Mouse (Mus musculus): Measurements from ENCODE around the gene Ephb1.

DNA sequence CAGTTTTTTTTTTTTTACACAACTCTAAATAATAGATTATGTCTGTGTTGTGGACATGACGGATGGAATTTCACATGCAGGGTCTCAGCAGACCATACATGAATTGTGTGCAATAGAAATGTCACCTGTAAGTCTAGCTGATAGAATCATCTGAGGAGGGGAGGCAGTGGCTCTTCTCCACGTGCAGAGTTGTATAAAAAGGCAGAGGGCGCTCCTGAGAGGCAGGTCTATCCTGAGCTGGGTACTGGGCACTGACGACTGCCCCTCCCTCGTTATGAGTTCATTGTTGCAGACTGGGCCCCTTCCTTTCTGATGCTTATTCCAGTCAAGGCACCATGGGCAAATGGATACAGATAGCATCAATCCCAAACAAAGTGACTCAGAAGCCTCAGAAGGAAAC, 318.4 kb downstream of the Ephb1 start:
- TF ChIP-seq CTCF (IDR thresholded peaks at IDR 0.05; ENCODE audit: borderline replicate concordance, insufficient read depth, low read depth, low read length) (no peak), POLR2A (IDR thresholded peaks at IDR 0.05; ENCODE audit: borderline replicate concordance, insufficient read depth, low read length) (no peak)

Data from cerebellum, adult 2 months (tissue).